In the genomic region with DNA sequence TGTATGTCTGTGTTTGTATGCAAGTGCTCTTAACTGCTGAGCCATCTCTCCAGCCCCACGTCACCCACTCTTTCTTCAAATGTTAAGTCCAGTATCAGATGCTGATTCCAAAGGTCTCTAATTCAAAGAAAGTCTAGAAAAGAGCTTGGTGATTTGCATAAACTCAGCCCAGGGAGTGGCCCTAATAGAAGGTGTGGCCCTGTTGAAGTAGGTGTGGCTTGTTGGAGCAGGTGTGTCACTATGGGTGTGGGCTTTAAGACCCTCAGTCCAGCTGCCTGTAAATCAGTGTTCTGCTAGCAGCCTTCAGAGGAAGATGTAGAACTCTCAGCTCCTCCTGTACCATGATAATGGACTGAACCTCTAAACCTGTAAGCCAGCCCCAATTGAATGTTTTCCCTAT, we compare ENCODE assay signal across 26 mouse cellular contexts.
"Had no signal": no experiment of that assay in that cellular context is flagged by ENCODE, and none has a peak within 500 bp of the region (broad histone marks: within the 10 kb centered on the region; RNA-seq: fewer than 3 reads in every experiment).

No protein-coding gene starts in this region.

- H3K4me2 ChIP-seq: heart, embryonic 12.5 days; hindbrain, embryonic 12.5 days; hindbrain, embryonic 14.5 days; limb, embryonic 12.5 days; liver, embryonic 11.5 days; liver, embryonic 13.5 days; liver, embryonic 15.5 days had no signal

- DNase-seq: gastrocnemius, postnatal 14 days; heart, adult 18-20 months; heart, postnatal 10 days; heart, postnatal 4 days; kidney, adult 18-20 months; kidney, adult 8-10 months; kidney, postnatal 10 days; kidney, postnatal 25 days; kidney, postnatal 4 days; liver; liver, embryonic 13.5 days; liver, postnatal 0 days had no signal

- H3K9ac ChIP-seq: heart, embryonic 12.5 days; hindbrain, embryonic 12.5 days; hindbrain, embryonic 14.5 days; limb, embryonic 12.5 days; liver, embryonic 13.5 days; liver, embryonic 15.5 days; liver, postnatal 0 days had no signal

- H3K9me3 ChIP-seq: heart, embryonic 10.5 days; heart, embryonic 12.5 days; hindbrain, embryonic 10.5 days; hindbrain, embryonic 12.5 days; limb, embryonic 10.5 days; limb, embryonic 12.5 days; liver, embryonic 13.5 days; liver, embryonic 15.5 days had no signal

- H3K4me1 ChIP-seq: heart, embryonic 10.5 days; heart, embryonic 12.5 days; hindbrain, embryonic 10.5 days; hindbrain, embryonic 12.5 days; limb, embryonic 10.5 days; limb, embryonic 12.5 days; liver, embryonic 13.5 days; liver, embryonic 15.5 days had no signal

- ATAC-seq: hindbrain, embryonic 16.5 days; inflammation-experienced regulatory T-cells, adult 6 months; intestine, postnatal 0 days; liver, postnatal 0 days had no signal

- H3K27ac ChIP-seq: heart, embryonic 10.5 days; hindbrain, embryonic 10.5 days; hindbrain, embryonic 12.5 days; hindbrain, embryonic 14.5 days; layer of hippocampus, adult 2 months; left cerebral cortex, adult 2 months; limb, embryonic 10.5 days; limb, embryonic 12.5 days; liver, embryonic 13.5 days; liver, embryonic 15.5 days had no signal

- H3K4me3 ChIP-seq: heart, embryonic 10.5 days; heart, embryonic 12.5 days; hindbrain, embryonic 10.5 days; hindbrain, embryonic 12.5 days; layer of hippocampus, adult 2 months; left cerebral cortex, adult 2 months; limb, embryonic 10.5 days; limb, embryonic 12.5 days; liver, embryonic 13.5 days; liver, embryonic 15.5 days had no signal

- H3K36me3 ChIP-seq: heart, embryonic 10.5 days; heart, embryonic 12.5 days; hindbrain, embryonic 10.5 days; hindbrain, embryonic 12.5 days; limb, embryonic 10.5 days; limb, embryonic 12.5 days; liver, embryonic 13.5 days; liver, embryonic 15.5 days had no signal

- H3K27me3 ChIP-seq: heart, embryonic 12.5 days; hindbrain, embryonic 12.5 days; limb, embryonic 12.5 days; liver, embryonic 13.5 days; liver, embryonic 15.5 days had no signal
